28 mouse cellular contexts compared by ENCODE assay signal in the genomic region with DNA sequence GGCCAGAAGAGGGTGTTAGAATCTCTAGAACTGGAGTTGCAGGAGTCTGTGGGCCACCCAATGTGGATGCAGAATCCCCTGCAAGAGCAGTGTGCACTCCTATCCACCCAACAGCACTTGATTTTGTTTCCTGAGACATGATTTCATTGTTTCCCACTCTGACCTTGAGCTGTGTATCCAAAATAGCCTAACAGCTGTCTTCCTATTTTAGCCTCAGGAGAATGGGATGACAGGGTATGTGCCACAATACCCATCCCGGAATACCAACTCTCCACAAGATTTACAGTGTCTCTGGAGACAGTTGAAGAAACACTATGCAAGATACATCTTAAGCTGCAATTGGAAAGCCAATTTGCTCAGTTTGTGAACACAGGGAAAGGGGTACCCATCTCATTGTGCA. TPM values are rescaled to one million over a fixed set of nuclear protein-coding genes. Genes with fewer than 3 reads are reported as not detected.
DNase-seq lines count a peak whose midpoint lies in the region; ATAC-seq and TF ChIP-seq lines count a peak whose summit lies in the region.
"Had no signal": no experiment of that assay in that cellular context is flagged by ENCODE, and none has a peak within 500 bp of the region (broad histone marks: within the 10 kb centered on the region; RNA-seq: fewer than 3 reads in every experiment).

No protein-coding gene starts in this region.

- H3K4me2 ChIP-seq in myocyte (ENCODE audit: low read depth): peak overlapping the region; percentile 10
- no peak overlapping the region for H3K4me2 ChIP-seq in kidney, embryonic 14.5 days (replicated peaks; ENCODE audit: low read depth, low read length)
- H3K4me2 ChIP-seq: embryonic facial prominence, embryonic 13.5 days; embryonic facial prominence, embryonic 15.5 days; forebrain, embryonic 12.5 days had no signal

- no peaks in the 10 kb centered on the region for H3K4me1 ChIP-seq in kidney, embryonic 14.5 days (ENCODE audit: control insufficient read depth, insufficient read depth, low read length)
- H3K4me1 ChIP-seq: embryonic facial prominence, embryonic 13.5 days; embryonic facial prominence, embryonic 15.5 days; forebrain, embryonic 10.5 days; forebrain, embryonic 12.5 days had no signal

- no peak overlapping the region for H3K27ac ChIP-seq in kidney, embryonic 14.5 days (ENCODE audit: low read depth, low read length)
- H3K27ac ChIP-seq: embryonic facial prominence, embryonic 13.5 days; embryonic facial prominence, embryonic 15.5 days; forebrain, embryonic 10.5 days; forebrain, embryonic 12.5 days had no signal

- no peak for TF ChIP-seq POLR2A in myocyte (IDR thresholded peaks at IDR 0.05; ENCODE audit: insufficient read length, low read depth)

- 97% methylated on average over 1 of the region's 1 CpGs for WGBS in kidney, embryonic 14.5 days

- no peaks in the 10 kb centered on the region for H3K79me2 ChIP-seq in myocyte (ENCODE audit: control insufficient read depth, insufficient read depth)

- DNase-seq in ES-CJ7 (ENCODE audit: low read depth, low spot score): peak; percentile 17
- DNase-seq in ZHBTc4 (ENCODE audit: low read depth, low spot score): peak; percentile 55
- no peak for DNase-seq in heart, adult 18-20 months
- DNase-seq in layer of hippocampus, postnatal 14 days (ENCODE audit: low spot score in 2 of 2): no peak
- DNase-seq: adrenal gland, adult 2 months; adrenal gland, postnatal 10 days; adrenal gland, postnatal 25 days; cerebellum, adult 11 months; cerebellum, adult 18-20 months; cerebellum, adult 8-10 months; cerebellum, adult 9-11 months; cerebellum, postnatal 14 days; cerebellum, postnatal 36 days; embryo, embryonic 11 days had no signal

- ATAC-seq in kidney, embryonic 14.5 days (ENCODE audit: low FRiP score, low TSS enrichment): no peak
- ATAC-seq: forebrain, embryonic 14.5 days; forebrain, embryonic 16.5 days had no signal

- no peak overlapping the region for H3ac ChIP-seq in myocyte (ENCODE audit: control insufficient read depth, insufficient read length)

- no peaks in the 10 kb centered on the region for H3K9me3 ChIP-seq in kidney, embryonic 14.5 days (ENCODE audit: control insufficient read depth, low read length)
- H3K9me3 ChIP-seq: embryonic facial prominence, embryonic 15.5 days had no signal

- peaks cover 7% of the 10 kb centered on the region for H3K27me3 ChIP-seq in myocyte (ENCODE audit: control insufficient read depth, insufficient read depth, insufficient read length)
- no peaks in the 10 kb centered on the region for H3K27me3 ChIP-seq in kidney, embryonic 14.5 days (ENCODE audit: control insufficient read depth, insufficient read depth, low read length)
- H3K27me3 ChIP-seq: embryonic facial prominence, embryonic 13.5 days; embryonic facial prominence, embryonic 15.5 days; forebrain, embryonic 12.5 days had no signal

- H3K9ac ChIP-seq in kidney, embryonic 14.5 days (ENCODE audit: low read depth, low read length): no peak overlapping the region
- H3K9ac ChIP-seq: embryonic facial prominence, embryonic 13.5 days; embryonic facial prominence, embryonic 15.5 days; forebrain, embryonic 12.5 days had no signal

- no peak overlapping the region for H3K4me3 ChIP-seq in myocyte
- H3K4me3 ChIP-seq in kidney, embryonic 14.5 days (ENCODE audit: low read length): no peak overlapping the region
- H3K4me3 ChIP-seq: embryonic facial prominence, embryonic 13.5 days; embryonic facial prominence, embryonic 15.5 days; erythroblast, embryonic 14.5 days; forebrain, embryonic 10.5 days; forebrain, embryonic 12.5 days had no signal

- H3K36me3 ChIP-seq in myocyte (ENCODE audit: control insufficient read depth, insufficient read depth): no peaks in the 10 kb centered on the region
- H3K36me3 ChIP-seq in kidney, embryonic 14.5 days (ENCODE audit: control insufficient read depth, insufficient read depth, low read length): no peaks in the 10 kb centered on the region
- H3K36me3 ChIP-seq: embryonic facial prominence, embryonic 13.5 days; embryonic facial prominence, embryonic 15.5 days; forebrain, embryonic 10.5 days; forebrain, embryonic 12.5 days had no signal

TF ChIP-seq in myocyte, 11 proteins besides CTCF, POLR2A, EP300 and RAD21:
- no peak for TF ChIP-seq E2F4 (IDR thresholded peaks at IDR 0.05; ENCODE audit: insufficient read depth)
- no peak for TF ChIP-seq MAX (IDR thresholded peaks at IDR 0.05; ENCODE audit: low read depth)
- no peak for TF ChIP-seq TCF3 (IDR thresholded peaks at IDR 0.05; ENCODE audit: insufficient read length, low read depth)
- TF ChIP-seq USF1 (IDR thresholded peaks at IDR 0.05; ENCODE audit: low read depth): no peak
- peak; percentile 25 for TF ChIP-seq TCF12 (IDR thresholded peaks at IDR 0.05; ENCODE audit: insufficient read depth, poor library complexity, severe bottlenecking)
- TF ChIP-seq MYOD1 (IDR thresholded peaks at IDR 0.05; ENCODE audit: control insufficient read depth in 1 of 3, insufficient read length in 2 of 3, low read depth in 2 of 3): peak; percentile 2 to 53 (median 23)
- no peak for TF ChIP-seq SRF (IDR thresholded peaks at IDR 0.05; ENCODE audit: control insufficient read depth, insufficient read length, low read depth)
- peak in 1 of 3 experiments; percentile 69 for TF ChIP-seq MYOG (IDR thresholded peaks at IDR 0.05; ENCODE audit: control insufficient read depth in 1 of 3, insufficient read depth in 1 of 3, insufficient read length in 2 of 3, low read depth in 2 of 3)

RNA-seq across cellular contexts. Expression of gene Ceacam10, which starts 20.9 kb away (rescaled TPM):
- polyA plus RNA-seq in myocyte (2012; fragmentation: generic; extraction: Trizol): not detected
- polyA plus RNA-seq in kidney, embryonic 14.5 days (2014; fragmentation: Nextera tagmentation; extraction: Ambion mirVana): 0.39 and 0.41 TPM in 2 replicates
- not detected for total RNA-seq in heart, adult 18-20 months (2021)
- not detected for total RNA-seq in layer of hippocampus, postnatal 14 days (2021)
- total RNA-seq: adrenal gland, adult 2 months; common myeloid progenitor, adult 5-6 weeks; MEL had no signal
- polyA plus RNA-seq: adrenal gland, adult 2 months; erythroblast, embryonic 14.5 days; forebrain, embryonic 10.5 days; forebrain, embryonic 14.5 days; forebrain, embryonic 16.5 days; frontal cortex, adult 2 months had no signal

RNA-seq across cellular contexts. Expression of gene Cd177, which starts 37.8 kb away (rescaled TPM):
- not detected for polyA plus RNA-seq in myocyte (2012; fragmentation: generic; extraction: Trizol)
- 0.24 and 0.36 TPM in 2 replicates for polyA plus RNA-seq in kidney, embryonic 14.5 days (2014; fragmentation: Nextera tagmentation; extraction: Ambion mirVana)
- 1 to 10 TPM in 1 of 2 experiments, under 1 TPM in 1; 0.17 to 1.8 TPM for total RNA-seq in heart, adult 18-20 months (2021)
- not detected for total RNA-seq in layer of hippocampus, postnatal 14 days (2021)
- total RNA-seq: adrenal gland, postnatal 25 days; MEL had no signal
- polyA plus RNA-seq: adrenal gland, adult 2 months; C2C12; embryonic facial prominence, embryonic 11.5 days; forebrain, embryonic 10.5 days had no signal

Comparison
In these comparisons a context has a peak if more than half of its experiments do, and no peak if none do; other contexts are left out.
1. DNase-seq: peak in ES-CJ7 (single experiment) and ZHBTc4 (single experiment); none in heart, adult 18-20 months (0 of 2) and layer of hippocampus, postnatal 14 days (0 of 2).